Mouse (Mus musculus): ENCODE measurements at regions not wholly inside any gene's neighbourhood (a gene's known extent, or its start where the extent isn't known, plus 50 kb on each side); places are given as distances from the start of the nearest gene placed in this dataset.

DNA sequence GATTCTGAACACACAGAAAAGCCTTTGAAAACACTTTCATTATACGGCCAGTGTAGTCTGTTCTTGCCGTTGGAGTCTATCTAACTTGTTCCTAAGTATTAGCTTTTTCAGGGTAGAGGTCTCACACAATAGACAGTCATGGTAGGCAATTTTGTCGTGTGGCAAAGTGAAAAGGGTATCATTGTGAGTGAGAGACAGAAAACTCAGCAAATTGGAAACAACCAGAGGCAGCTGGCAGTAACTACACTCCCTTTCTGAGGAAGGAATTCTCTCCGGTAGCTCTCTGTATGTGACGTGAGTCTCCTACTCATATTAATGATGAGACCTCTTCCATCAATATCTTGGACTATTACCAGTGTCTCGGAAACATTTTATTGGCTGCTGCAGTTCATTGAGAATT lies 413.8 kb upstream of the Hnrnpa3 start:
- DNase-seq = no peak

DNA sequence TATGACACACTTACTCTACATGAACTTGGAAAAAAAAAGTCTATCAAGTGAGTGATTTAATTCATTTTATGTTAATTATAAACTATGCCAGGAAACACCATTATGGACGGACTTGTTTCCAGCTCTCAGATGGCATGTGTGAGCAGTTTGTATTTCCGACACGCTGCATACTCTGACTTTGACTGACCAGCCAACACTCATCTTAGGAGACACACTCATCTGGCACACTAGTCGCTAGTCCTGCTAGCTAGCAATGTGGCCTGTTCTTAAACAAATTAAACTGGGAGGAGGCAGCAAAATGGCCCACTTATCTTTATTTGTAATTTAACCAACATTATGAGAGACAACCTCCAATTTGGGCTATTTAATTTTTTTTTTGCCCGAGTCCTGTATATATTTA lies 413.4 kb upstream of the Hnrnpa3 start:
- DNase-seq = no peak

DNA sequence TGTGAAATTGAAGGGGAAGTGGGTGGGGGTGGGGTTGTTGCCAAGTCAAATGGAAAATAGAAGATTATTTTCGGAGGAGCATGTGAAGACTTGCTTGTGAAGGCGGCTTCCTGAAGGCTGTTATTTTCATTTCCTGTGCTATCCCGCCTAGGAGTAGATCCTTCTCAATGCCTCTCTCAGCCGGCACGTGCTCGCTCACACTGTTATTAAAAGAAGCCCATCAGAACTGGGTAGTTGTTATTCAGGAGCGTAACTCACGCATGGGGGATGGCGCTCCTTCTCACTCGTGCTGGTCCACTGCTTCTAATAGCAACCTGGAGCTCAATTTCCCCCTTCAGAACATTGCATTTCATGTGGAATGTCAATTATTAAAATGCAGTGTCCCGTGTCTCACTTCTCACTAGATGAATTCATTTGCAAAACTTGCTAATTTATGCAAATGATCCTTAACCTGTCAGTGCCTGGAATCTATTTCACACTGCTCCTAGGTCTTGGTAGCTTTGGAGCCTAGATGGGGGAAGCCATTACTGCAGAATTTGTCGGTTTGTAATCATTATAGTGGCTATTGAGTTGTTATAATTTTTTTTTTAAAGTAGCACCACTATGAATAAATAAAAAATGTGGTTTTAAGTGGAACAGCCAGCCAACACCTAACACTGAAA lies 412.8 kb upstream of the Hnrnpa3 start:
- no peak for DNase-seq

DNA sequence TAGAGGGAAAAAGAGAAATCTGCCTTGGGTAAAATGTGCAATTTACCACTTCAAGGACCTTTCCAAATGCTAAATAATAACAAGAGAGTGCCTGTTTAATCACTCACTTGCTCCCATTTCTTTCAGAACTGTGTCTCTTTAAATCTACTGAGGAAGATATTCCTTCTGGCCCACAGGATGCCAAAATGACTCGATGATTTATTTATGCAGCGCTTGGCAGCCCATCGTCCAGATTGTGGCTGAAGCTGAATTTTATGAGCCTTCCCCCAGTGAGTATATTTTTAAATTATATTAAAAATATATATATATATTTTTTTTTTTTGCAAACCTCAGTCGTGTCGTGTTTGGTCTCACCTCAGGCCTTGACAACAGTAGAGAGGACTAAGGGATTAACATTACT lies 410.8 kb upstream of the Hnrnpa3 start:
- no peak for DNase-seq

DNA sequence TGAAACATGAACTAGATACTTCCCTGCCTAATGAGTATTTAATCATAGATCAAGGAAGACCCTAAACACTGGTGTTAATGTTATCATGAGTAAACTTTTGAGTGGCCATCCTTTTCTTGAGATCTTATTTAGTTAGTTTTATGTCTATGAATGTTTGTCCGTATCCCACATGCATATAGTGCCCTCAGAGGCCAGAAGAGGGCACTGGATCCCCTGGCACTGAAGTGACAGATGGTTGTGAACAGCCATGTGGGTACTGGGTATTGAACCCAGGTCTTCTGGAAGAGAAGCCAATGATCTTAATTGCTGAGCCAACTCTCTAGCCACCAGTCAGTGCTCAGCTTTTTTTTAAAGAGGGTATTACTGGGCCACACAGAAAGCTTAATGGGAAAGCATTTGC lies 408.6 kb upstream of the Hnrnpa3 start:
- no peak for DNase-seq

DNA sequence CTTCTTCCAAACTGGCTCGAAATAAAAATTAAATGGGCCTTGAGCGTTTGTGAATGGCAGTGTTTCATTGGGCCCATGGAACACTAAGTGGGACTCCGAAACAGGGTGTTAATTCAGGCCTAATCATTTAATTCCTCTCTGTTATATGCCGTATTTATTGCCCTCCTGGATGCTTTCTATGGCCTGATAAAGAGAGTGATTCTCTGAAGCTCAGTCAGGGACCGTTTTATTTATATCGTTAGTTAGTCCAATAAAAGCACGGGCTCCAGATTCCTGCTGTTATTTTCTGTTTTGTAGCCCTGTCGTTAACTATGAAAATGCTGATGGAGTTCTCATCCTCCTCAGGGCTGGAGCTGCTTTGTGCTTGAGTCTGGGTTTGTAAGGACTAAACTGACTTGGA lies 406.2 kb upstream of the Hnrnpa3 start:
- DNase-seq = no peak

DNA sequence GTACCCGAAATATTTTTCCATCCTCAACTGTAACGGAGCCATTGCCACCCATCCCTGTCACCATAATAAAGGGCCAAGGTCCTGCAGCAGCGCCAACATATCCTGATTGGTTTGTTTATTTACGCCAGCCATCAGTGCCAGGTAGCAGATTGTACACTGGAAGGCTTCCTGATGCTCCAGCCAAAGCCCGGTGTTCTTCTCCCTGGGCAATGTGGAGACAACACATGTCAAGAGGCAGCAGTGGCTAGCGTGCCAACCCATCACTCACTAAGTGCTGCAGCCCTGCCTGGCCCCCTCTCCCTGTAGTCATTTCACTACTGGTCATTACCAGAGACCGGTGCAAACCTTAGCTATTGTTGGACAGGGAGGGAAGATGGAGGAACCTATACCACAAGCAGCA lies 393.8 kb upstream of the Hnrnpa3 start:
- no peak for DNase-seq

DNA sequence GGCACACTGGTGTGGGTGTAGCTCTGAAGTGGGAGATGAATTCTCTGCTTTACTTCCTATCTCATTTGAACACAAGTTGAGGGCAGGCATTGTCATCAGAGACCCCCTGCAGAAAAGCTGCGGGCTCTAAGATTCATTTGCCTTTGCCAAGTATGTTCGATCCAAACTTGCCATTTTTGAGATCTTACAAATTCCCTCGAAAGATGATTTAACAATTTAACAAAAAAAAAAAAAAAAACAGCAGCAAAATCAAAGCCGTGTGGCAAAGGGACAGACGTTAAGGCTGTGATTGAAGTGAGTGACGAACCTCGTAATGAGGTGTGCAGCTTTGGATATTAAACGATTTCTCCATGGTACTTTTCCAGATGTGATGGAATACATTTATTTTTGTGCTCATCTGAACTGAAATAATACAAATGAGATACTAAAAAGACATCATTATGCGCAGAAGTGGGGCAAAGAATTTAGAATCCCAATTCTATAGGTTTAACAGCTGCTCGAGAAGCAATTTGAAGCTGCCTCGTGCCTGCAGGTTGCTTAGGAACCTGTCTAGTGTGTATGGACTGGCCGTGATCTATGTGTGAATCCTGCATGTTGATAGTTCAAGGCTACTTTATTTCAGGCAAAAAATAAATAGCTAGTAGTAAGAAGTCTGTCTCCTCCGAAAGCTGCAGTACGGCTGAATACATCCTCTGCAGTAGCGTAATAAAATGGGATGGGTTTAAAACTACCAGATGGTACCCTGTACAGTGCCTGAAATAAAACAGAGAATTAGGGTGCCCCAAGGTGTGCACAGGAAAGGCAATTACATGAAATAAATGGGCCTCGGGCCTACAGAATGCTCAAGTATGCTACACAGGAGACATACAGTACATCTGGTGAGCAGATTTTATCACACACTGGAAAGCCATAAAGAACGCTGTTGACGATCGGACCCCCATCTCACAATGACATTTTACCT lies 393.0 kb upstream of the Hnrnpa3 start:
- no peak for DNase-seq

DNA sequence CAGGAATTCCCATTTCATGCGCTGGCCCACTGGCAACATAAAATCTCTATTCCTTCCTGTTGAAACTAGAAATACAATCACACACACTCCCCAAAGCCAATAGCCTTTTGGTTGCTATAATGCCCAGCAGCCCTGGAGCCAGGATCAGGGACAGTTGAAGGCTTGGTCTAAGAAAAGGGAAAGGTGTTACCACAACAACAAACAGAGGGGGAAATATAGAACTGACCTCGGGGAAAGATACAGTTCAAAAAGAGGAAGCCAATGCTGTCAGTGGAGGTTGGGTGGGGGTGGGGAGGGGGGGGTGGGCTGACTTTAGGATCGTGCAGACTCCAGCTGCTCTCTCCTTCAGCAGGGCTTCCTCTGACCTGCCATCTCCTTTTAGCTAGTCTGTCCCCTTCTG lies 391.1 kb upstream of the Hnrnpa3 start:
- DNase-seq = no peak

DNA sequence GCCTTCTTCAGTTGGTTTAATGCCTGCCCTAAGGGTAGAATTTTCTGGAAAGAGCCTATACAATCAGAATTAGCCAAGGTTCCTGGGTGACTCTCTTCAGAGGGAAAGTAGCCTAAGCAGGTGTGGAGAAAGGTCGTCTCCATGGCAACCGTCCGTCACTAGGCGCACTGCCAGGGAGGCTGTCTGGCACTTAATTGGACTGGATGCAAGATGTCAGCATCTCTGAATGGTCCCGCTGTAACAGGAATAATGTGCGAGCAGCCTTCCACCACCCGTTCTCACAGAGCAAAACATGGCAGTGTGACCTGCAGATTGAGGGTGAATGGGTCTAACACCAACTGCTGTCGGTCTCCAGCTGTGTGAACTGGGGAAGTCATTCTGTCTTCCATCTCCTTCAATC lies 389.6 kb upstream of the Hnrnpa3 start:
- DNase-seq = peak; percentile 12

DNA sequence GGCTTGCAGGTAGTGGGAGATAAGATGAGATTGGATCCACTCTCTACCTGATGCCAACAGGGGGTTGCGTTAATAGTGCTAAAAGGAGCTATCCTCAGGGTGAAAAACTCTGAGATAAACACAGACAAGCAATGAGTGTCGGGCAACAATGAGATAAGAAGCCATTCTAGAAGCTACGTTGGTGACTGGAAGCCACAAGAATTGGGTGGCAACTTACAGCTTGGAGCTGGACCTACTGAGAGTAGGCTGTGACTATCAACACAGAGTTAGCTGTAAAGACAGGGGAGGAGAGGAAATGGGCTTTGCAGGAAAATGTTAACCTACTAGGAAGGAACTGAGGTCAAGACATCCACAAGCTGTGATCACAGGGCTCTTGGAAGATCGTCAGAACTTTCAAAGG lies 388.9 kb upstream of the Hnrnpa3 start:
- no peak for DNase-seq

DNA sequence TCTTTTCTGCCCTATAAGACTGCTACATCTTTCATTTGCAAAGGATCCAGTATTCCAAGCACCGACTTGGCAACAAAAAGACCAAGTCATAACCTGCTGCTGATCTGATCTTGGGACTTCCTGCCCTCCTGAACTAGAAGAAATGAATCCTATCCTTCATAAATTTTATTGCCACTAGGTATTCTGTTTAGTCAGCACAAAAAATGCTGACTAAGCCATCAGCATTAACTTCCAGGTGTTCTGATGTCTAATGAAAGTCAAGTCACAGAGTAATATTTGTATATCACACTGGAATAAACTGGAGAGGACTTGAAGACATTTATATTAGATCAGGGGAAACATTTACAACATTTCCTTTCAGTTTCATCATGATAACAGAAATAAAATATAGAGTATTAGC lies 371.2 kb upstream of the Hnrnpa3 start:
- no peak for DNase-seq

DNA sequence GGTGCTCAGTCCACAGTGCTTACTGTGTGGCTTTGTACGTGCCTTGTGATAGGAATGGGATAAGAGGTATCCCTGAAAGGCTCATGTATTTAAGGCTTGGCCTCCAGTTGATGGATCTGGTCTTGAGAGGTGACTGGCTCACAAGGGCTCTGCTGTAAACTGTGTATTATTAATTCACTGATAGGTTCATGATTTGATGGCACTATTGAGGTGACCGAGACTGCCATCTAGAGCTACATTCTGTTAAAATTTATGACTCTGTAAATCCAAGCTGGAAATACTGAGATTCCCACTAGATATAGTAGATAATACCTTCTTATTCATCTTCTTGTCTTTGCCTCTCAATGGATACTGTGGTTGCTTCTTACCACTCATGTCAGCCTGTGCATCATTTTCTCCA lies 367.4 kb upstream of the Hnrnpa3 start:
- no peak for DNase-seq

DNA sequence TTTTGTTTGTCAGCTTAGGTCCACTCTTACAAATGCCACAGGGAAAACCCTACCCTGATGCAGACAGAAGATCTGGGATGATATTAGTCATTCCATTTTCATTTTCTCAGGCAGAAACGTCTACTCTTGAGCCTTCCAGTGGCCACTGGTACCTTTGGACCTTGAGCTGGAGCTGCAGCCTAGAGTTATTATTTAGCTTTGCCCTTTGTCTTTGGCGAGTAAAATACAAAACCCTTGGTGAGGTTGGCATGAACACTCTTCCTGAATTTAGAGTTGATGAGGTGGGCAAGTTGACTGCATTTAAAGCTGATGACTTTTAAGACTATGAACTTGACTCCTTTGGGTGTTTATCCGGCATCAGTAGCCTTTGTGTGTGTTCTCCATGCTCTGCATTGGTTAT lies 352.2 kb upstream of the Hnrnpa3 start:
- no peak for DNase-seq

DNA sequence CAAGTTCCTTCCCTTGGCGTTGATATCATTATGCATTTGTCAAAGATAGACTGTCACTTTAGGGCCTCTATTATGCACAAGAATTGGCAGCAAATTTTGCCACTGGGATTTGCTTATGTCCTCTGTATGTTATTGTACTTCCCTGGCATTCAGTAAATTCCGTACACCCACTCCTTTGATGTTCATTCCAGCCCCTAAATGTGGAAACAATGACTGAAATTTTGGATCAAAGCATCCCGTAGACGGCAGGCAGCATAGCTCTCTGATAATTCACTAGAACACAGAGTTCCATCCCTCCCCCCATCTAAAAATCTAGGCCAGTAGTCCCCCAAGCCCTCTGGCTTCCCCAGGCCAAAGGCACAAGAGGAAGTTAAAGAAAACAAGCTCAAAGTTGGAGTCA lies 347.9 kb upstream of the Hnrnpa3 start:
- DNase-seq = no peak

DNA sequence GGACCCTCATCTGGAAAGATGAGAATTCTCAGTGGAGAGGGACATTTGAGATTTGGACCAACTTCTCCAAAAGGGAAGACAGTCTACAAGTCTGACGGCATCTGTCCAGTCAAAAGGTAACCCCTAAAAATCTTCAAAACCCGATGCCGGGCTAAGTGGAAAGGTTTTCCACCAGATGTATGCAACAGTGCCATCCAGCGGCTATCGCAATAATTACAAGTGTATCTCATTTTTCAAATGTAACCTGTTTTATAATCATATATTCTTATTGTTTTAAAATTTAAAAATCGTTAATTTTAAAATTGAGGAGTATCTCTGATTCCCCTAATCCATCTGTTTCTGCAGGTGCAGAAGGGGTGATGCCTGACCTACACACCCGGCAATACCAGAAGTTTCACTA lies 346.8 kb upstream of the Hnrnpa3 start:
- peak; percentile 45 for DNase-seq

DNA sequence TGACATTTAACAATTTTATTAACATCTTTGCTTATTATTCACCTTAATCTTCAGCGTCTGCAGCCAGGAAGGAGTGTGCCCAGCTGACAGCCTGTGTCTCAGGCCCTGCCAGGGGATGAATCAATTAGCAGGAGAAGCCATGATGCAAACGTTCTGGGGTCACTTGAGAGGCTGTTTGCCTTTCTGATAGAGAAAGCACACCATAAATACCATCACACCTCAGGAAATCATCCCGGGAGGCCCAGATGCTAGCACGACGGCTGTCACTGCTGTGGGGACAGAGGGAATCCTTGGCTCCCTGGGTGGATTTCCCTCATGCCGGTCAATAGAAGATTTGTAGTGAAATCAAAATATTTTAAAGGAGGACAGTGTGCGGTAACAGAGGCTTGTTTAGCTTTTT lies 343.7 kb upstream of the Hnrnpa3 start:
- DNase-seq = no peak

DNA sequence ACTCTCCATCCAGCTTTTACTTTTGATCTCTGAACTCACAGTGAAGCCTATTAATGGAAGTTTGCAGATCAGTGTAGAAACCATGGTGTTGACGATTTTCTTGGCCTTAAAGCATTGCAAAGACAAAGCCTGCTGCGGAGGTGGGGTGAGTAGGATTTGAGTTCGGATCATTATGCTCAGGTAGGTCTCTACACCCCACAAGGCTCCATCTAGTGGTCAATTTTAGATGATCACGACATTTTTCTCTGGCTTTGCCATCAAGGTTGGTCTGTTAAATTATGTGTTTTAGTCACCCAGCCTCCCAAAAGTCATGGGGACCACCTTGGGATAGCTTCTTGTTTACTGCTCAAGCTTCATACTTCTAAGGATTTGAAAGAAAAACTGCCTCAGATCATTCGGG lies 340.9 kb upstream of the Hnrnpa3 start:
- DNase-seq = no peak

DNA sequence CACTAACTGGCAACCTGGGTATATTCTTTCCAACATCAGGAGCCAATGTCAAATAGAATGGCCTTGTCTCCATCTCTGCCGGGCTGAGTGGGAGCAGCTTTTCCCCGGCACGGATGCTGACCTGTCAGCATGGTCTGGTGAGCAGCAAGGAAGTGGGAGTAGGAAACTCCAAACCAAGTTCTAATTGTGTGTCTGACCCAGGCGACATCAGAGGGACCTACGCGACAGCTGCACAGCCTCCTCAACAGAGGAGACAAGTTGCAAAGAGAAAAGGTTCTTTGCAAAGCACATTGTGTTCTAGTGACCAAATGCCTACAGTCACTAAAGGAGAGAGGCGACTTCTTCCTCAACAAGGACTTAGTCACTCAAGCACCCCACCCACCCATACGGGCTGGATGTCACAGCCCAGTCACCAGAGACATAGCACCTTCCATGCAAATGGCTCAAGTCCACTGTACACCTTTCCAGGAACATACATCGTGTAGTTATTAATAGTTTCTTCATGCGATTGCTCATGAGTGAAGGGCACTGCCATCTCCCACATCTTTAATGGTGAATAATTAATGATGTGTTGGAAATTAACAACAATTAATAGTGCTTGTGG lies 334.8 kb upstream of the Hnrnpa3 start:
- no peak for DNase-seq

DNA sequence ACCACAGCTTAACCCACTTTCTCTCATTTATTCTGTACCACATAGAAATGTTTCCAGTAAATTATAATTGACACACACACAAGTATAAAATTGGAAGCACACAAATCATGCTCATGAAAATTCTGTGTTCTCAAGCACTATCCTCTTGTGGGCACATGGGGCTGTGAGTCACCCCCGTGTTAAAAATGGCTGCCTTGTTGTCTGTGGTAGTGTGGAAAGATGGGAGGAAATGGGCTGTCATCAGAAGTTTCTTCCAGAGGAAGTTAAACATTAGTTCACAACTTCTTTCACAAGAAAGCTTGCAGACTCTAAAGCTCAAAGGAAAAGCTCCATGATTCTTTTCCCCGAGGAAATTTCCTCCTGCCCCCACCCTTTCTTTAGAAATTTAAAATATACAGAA lies 329.5 kb upstream of the Hnrnpa3 start:
- no peak for DNase-seq

DNA sequence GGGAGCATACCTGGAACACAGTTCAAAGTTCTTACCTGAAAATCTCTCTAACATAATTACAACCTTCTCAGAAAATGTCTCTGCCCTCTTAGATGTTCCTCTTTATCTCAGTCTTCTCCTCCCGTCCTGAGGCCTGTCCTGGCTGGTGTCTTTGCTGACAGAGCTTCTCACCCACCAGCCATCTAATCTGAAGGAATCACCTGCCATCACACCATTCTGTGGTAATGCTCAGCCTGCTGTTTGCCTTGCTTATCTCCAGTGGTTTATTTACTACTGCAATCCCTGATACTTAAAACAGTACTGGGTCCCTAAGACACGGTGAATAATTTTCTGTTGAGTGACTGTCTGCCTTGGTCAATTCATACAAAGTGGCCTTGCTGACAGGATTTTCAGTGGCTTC lies 317.8 kb upstream of the Hnrnpa3 start:
- DNase-seq = no peak

DNA sequence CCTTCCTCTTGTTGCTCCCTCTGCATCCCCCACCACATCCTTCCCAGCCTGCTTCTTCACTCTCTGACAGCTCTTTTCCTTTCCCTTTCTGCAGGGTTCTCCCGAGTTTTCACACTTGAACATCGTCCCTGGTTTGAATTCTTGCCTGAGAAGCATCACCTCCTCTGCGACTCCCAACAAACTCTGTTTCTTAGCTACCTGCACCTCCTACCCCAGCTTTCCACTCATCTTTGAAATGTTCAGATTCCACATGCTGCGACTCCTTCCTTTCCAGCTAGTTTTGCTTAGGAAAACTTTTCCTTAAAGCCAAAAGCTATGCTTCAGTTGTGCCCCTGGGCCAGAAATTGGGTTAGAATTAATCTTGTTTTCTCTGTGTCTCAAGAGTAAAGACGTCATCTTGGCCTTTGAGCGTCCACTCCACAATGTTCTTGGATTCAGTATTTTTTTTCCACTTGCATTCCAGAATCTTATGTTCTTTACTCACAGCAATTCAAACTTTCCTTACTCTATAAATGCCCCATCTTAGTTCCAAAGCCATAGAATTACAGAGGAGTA lies 317.3 kb upstream of the Hnrnpa3 start:
- no peak for DNase-seq

DNA sequence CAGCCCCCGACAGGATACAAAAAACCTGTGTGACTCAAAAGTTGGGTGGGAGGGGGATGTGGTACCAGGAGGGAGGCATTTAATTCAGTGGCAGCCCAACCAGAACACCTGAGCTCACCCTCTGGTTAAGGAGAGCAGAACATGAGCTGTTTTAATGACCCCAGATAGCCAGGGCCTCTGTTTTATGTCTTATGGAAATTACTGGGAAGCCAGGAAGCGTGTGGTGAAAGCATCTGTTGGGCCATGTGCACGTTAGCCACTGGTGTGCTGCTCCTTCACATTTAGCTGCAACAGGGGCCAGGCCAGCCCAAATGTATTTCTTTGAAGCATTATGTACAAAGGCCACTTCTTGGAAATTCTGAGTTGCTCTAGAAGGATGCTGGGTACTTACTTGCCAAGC lies 308.2 kb upstream of the Hnrnpa3 start:
- DNase-seq = no peak

DNA sequence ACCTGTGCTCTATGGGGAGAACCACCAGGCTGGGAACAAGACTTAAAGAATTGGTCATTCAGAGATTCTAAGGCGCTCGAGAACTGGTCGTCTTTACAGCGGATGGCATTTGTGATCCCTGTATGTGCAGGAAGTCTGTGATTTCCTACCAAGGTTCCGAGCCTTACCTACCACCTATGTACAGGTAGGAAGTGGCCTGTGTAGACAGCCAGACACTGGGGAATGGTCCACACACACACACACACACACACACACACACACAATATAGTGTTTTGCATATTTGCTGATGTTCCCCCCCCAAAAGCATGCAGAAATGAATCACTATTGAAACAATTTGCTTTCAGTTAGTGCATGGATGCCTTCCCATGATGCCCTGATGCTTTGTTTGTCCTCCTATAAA lies 307.1 kb upstream of the Hnrnpa3 start:
- DNase-seq = no peak

All from right cerebral cortex, postnatal 14 days (tissue).